Mouse (Mus musculus) E14TG2a.4 (cell line): Measurements from ENCODE around the gene Fyn.

Source experiments
- CTCF ChIP-seq: conservative IDR thresholded peaks from 2 replicates; pipeline ENCODE4 v1.5.1; 2014; ENCODE audit warnings: low read length
- NANOG ChIP-seq: IDR thresholded peaks from 2 replicates; pipeline ENCODE4 v1.6.1; 2014; ENCODE audit warnings: borderline replicate concordance, low read length, mixed read lengths
- POU5F1 ChIP-seq: IDR thresholded peaks from 2 replicates; pipeline ENCODE4 v1.6.1; 2014; ENCODE audit warnings: low read length, borderline replicate concordance

DNA sequence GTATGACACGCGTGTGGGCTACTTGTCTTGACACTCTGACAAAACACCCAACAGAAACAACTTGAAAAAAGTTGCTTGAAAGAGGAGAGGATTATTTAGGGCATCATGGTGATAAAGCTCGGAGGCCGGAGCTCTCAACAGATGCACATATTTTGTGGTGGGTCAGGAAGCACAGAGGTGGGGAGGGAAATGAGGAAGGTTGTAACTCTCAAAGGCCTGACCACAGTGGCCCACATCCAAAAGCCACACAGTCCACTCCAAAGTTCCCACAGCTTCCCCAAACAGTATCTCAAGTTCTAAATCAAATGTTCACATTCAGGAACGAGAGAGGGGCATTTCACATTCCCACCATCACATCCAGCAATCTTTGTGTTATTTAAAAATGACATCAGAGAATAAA is 232.4 kb downstream of the Fyn start:
- no peak for TF ChIP-seq CTCF
- no peak for TF ChIP-seq POU5F1
- no peak for TF ChIP-seq NANOG
